Mouse (Mus musculus) frontal cortex, adult 2 months (tissue): ENCODE data around the gene Hs3st3a1. TPM values are rescaled to one million over a fixed set of nuclear protein-coding genes. Genes with fewer than 3 reads are reported as not detected.

ENCODE experiments used
- DNase-seq, 2 experiments: peaks; one replicate each; pipeline ENCODE4 v3.0.0; 2022; ENCODE audit warnings: low spot score in 1 of 2; ENCODE audit errors: extremely low spot score in 1 of 2
- polyA plus RNA-seq: library from polyadenylated mRNA; depleted of rRNA; stranded (reverse); fragments of >200 nt; gene quantifications from 2 replicates; pipeline ENCODE4 v1.2.3, GENCODE M21; 2012; rRNA removed

Gene Hs3st3a1
- 4.1 and 4.8 TPM in 2 replicates for polyA plus RNA-seq

GRCm38 (mm10) chr11:64434611-64435545 is at the start of gene Hs3st3a1:
Gene Hs3st3a1 (plus strand): TSS chr11:64435332.
- DNase-seq = peak in 1 of 2 experiments; percentile 17

- no peak for DNase-seq
Measured at GRCm38 (mm10) chr11:64386333-64386732, 48.8 kb upstream of the Hs3st3a1 start.

DNA sequence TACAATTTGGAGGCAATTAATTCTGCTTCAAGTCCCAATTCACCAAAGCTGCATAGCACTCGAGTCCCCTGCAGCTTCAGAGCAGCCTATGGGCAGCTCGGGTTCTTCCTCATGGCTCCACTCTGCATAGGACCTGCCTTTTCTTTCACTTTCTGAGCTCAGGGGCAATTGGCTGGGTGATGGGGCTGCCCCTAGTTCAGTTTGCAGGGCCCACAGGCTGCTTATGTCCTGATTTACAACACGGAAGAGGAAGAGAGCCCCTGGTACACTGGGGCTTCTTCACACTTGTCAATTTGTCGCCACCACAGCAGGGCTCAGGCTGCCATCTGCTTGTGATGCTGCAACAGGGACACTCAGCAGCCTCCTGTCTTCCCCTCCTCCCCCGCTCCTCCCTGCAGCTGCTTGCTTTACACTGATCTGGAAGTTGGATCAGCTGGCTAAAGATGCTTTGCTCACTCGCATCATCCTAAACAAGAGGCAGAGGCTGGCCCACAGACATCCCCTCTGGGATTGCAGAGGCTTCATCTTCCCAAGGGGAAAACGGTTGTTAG is 38.7 kb upstream of the Hs3st3a1 start:
- DNase-seq = peak; percentile 83

- no peak for DNase-seq
Measured at GRCm38 (mm10) chr11:64396949-64397348, 38.2 kb upstream of the Hs3st3a1 start.

GRCm38 (mm10) chr11:64397612-64398011 is 37.5 kb upstream of the Hs3st3a1 start:
- no peak for DNase-seq

- DNase-seq = no peak
Measured at GRCm38 (mm10) chr11:64400534-64401093, 34.5 kb upstream of the Hs3st3a1 start.

- DNase-seq = no peak
Measured at GRCm38 (mm10) chr11:64418969-64419368, 16.2 kb upstream of the Hs3st3a1 start.

GRCm38 (mm10) chr11:64435546-64436411 is 647 bp downstream of the Hs3st3a1 start:
- DNase-seq = peak in 1 of 2 experiments; percentile 5

- no peak for DNase-seq
Measured at GRCm38 (mm10) chr11:64436412-64436727, 1.2 kb downstream of the Hs3st3a1 start, which contains the start of gene F930015N05Rik. Gene F930015N05Rik (minus strand): TSS chr11:64436653.

- no peak for DNase-seq
Measured at GRCm38 (mm10) chr11:64436791-64437298, 1.7 kb downstream of the Hs3st3a1 start.

GRCm38 (mm10) chr11:64437721-64438120 is 2.6 kb downstream of the Hs3st3a1 start:
- DNase-seq = no peak

- DNase-seq = no peak
Measured at GRCm38 (mm10) chr11:64438909-64439308, 3.8 kb downstream of the Hs3st3a1 start.

- peak; percentile 13 to 88 for DNase-seq
Measured at GRCm38 (mm10) chr11:64442119-64442518, 7.0 kb downstream of the Hs3st3a1 start.

DNA sequence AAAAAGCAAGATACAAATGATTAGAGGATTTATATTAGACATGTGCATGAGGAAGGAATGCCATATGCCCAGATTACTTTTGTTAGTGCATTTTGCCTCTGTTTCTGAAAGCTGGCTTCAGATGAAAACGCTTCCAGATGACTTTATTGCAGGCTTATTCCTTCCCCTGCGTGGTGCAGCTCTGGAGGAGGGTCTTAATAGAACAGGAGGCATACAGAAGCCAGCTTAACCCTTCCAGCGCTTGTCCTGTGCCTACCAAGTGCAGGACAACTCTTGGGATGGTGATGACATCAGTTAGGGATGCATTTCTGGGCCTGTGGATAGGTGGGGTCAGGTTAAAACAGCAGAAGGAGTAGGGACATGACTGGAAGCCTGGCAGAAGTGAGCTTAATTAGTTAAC is 7.6 kb downstream of the Hs3st3a1 start:
- DNase-seq = no peak

DNA sequence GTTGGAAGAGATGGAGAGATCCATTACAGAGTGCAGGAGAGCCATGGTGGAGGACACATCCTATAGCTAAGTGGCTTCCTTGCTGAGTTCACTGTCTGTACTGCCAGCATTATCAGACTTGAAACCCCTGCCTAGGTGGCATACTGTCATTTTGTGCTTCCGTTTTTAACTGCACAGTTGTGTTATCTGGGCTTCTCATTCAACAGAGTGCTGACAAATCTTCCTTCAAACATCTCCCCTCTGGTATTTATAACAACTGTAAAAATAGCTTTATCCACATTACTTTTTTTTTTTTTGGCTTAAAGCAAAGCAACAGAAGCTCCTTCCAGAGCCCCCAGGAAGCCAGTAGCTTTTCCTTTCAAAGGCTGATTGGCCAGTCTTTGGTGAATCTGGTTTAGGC is 10.1 kb downstream of the Hs3st3a1 start:
- DNase-seq = no peak

GRCm38 (mm10) chr11:64448586-64449315 is 13.6 kb downstream of the Hs3st3a1 start:
- DNase-seq = no peak

DNA sequence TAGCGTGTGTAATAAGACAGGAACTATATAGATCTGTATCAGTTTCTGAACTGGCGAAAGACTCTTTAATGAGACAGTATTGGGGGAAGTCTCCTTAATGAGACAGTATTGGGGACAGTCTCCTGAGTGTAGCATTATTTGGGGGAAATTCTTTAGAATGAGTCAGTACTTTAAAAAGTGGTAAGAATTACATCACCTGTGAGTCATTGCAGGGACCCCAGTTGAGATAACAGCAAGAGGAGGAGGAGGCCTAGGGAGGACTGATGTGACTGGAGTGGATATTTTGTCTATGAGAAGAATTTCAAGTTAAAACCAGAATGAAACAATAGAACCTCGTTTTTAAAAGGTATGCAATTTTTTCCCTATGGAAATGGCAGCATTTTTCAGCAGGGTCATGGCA is 26.6 kb downstream of the Hs3st3a1 start:
- no peak for DNase-seq

GRCm38 (mm10) chr11:64468737-64469136 is 33.6 kb downstream of the Hs3st3a1 start:
- no peak for DNase-seq

DNA sequence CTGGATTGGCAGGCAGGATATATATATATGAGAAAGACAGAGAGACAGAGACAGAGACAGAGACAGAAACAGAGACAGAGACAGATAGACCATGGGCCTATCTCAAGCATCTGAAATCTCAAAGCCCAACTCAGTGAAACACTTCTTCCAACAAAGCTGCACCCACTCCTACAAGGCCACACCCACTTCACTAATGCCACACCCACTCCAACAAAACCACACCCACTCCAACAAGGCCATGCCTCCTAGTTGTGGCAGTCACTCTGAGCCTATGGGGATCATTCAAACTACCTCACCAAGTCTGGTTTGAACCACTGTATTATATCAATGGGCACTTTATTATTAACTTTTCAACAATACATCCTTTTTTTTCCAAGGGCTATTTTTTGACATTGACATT is 35.6 kb downstream of the Hs3st3a1 start:
- DNase-seq = no peak

GRCm38 (mm10) chr11:64473679-64474078 is 38.5 kb downstream of the Hs3st3a1 start:
- DNase-seq = no peak
